Mouse (Mus musculus) lung, postnatal 0 days (tissue): Measurements from ENCODE around the gene March6. TPM values are rescaled to one million over a fixed set of nuclear protein-coding genes. Genes with fewer than 3 reads are reported as not detected.

Experiments
- ATAC-seq: fragments of 200-750 bp; cut with Nextera tagmentation; 2 replicates; pipeline ENCODE4 v1.8.0; 2017; ENCODE audit warnings: moderate library complexity
- DNase-seq: peaks from one replicate; pipeline ENCODE4 v3.0.0-alpha.2; 2016; ENCODE audit warnings: low spot score
- H3K27ac ChIP-seq: fragments of 300-500 bp; sonication (generic); 2 replicates; pipeline ENCODE4 v1.5.1; 2014; ENCODE audit warnings: antibody characterized with exemption, mild to moderate bottlenecking, low read length, mixed read lengths
- H3K27me3 ChIP-seq: fragments of 300-500 bp; sonication (generic); replicated peaks from 2 replicates; pipeline ENCODE4 v1.6.1; 2014; ENCODE audit warnings: low read length, mixed read lengths; ENCODE audit not compliant: insufficient read depth
- H3K36me3 ChIP-seq: fragments of 300-500 bp; sonication (generic); 2 replicates; pipeline ENCODE4 v1.6.1; 2014; ENCODE audit warnings: low read length, mixed read lengths; ENCODE audit not compliant: insufficient read depth
- H3K4me1 ChIP-seq: fragments of 300-500 bp; sonication (generic); 2 replicates; pipeline ENCODE4 v1.6.1; 2014; ENCODE audit warnings: antibody characterized with exemption, low read depth, low read length, mixed read lengths; ENCODE audit not compliant: insufficient read depth
- H3K4me2 ChIP-seq: fragments of 300-500 bp; sonication (generic); replicated peaks from 2 replicates; pipeline ENCODE4 v1.6.1; 2014; ENCODE audit warnings: low read depth, mild to moderate bottlenecking, low read length, moderate library complexity, mixed read lengths
- H3K4me3 ChIP-seq: fragments of 300-500 bp; sonication (generic); 2 replicates; pipeline ENCODE4 v1.5.1; 2014; ENCODE audit warnings: low read depth, low read length
- H3K9ac ChIP-seq: fragments of 300-500 bp; sonication (generic); replicated peaks from 2 replicates; pipeline ENCODE4 v1.6.1; 2014; ENCODE audit warnings: low read depth, mild to moderate bottlenecking
- H3K9me3 ChIP-seq: fragments of 300-500 bp; sonication (generic); 2 replicates; pipeline ENCODE4 v1.6.1; 2016; ENCODE audit warnings: low read length, mixed read lengths
- CTCF ChIP-seq: IDR thresholded peaks from 2 replicates; pipeline ENCODE4 v1.5.1; 2016; ENCODE audit warnings: antibody characterized with exemption, mild to moderate bottlenecking
- EP300 ChIP-seq: IDR thresholded peaks from 2 replicates; pipeline ENCODE4 v1.6.1; 2016; ENCODE audit warnings: antibody characterized with exemption, mild to moderate bottlenecking, control low read depth
- WGBS: fragments of 180-500 bp; shearing (Covaris S2); extraction: QIAGEN DNeasy Blood & Tissue Kit; methylation state at CpG from one replicate; pipeline ENCODE4 v1.1.7; 2014; 5-methylcytosine and 5-hydroxymethylcytosine counted together
- polyA plus RNA-seq: library from polyadenylated mRNA; unstranded; fragments of >200 nt; fragmentation: Nextera tagmentation; extraction: Ambion mirVana; gene quantifications from 2 replicates; pipeline ENCODE4 v1.2.1, GENCODE M21; 2015

The March6 gene
- polyA plus RNA-seq, 1 experiment from 2014 or later = 18.3 TPM

GRCm38 (mm10) chr15:31545058-31545457 lies 14.2 kb upstream of the March6 start:
- WGBS = 80% methylated on average over 1 of the region's 1 CpGs
- ATAC-seq = no peak

GRCm38 (mm10) chr15:31543246-31543645 lies 12.4 kb upstream of the March6 start:
- TF ChIP-seq CTCF (no peak), EP300 (no peak)
- Histone ChIP-seq H3K27ac (no peak overlapping the region), H3K4me2 (no peak overlapping the region), H3K4me3 (no peak overlapping the region), H3K9ac (no peak overlapping the region), H3K4me1 (no peaks in the 10 kb centered on the region), H3K27me3 (no peaks in the 10 kb centered on the region), H3K36me3 (no peaks in the 10 kb centered on the region), H3K9me3 (no peaks in the 10 kb centered on the region)
- ATAC-seq (peak; percentile 16; the same call in 1 of the 2 replicates), DNase-seq (no peak)
- 9% methylated on average over 3 of the region's 3 CpGs for WGBS

More at GRCm38 (mm10) chr15:31545058-31545457, 14.2 kb upstream of the March6 start:
- no peak overlapping the region for H3K4me3 ChIP-seq
- no peak overlapping the region for H3K27ac ChIP-seq
- TF ChIP-seq CTCF (no peak), EP300 (no peak)
- no peaks in the 10 kb centered on the region for H3K4me1 ChIP-seq
- DNase-seq = no peak
- H3K9me3 ChIP-seq = no peaks in the 10 kb centered on the region
- no peak overlapping the region for H3K4me2 ChIP-seq
- H3K9ac ChIP-seq = no peak overlapping the region
- no peaks in the 10 kb centered on the region for H3K27me3 ChIP-seq
- no peaks in the 10 kb centered on the region for H3K36me3 ChIP-seq

GRCm38 (mm10) chr15:31542013-31542958 lies 11.4 kb upstream of the March6 start:
- DNase-seq = peak; percentile 62
- H3K27ac ChIP-seq = peak overlapping the region; percentile 35; the same call in 1 of the 2 replicates
- H3K4me1 ChIP-seq = no peaks in the 10 kb centered on the region
- H3K9me3 ChIP-seq = no peaks in the 10 kb centered on the region
- peak; percentile 43; the same call in 1 of the 2 replicates for ATAC-seq
- no peak for TF ChIP-seq EP300
- H3K9ac ChIP-seq = no peak overlapping the region
- WGBS = 16% methylated on average over 10 of the region's 10 CpGs
- no peaks in the 10 kb centered on the region for H3K27me3 ChIP-seq
- no peaks in the 10 kb centered on the region for H3K36me3 ChIP-seq
- no peak overlapping the region for H3K4me2 ChIP-seq
- no peak overlapping the region for H3K4me3 ChIP-seq

- no peak overlapping the region for H3K4me2 ChIP-seq
- H3K9ac ChIP-seq = no peak overlapping the region
- no peaks in the 10 kb centered on the region for H3K36me3 ChIP-seq
- TF ChIP-seq CTCF (no peak), EP300 (no peak)
- ATAC-seq (no peak), DNase-seq (no peak)
- H3K27ac ChIP-seq = no peak overlapping the region
- H3K27me3 ChIP-seq = no peaks in the 10 kb centered on the region
- H3K4me3 ChIP-seq = no peak overlapping the region
- no peaks in the 10 kb centered on the region for H3K9me3 ChIP-seq
- 29% methylated on average over 1 of the region's 1 CpGs for WGBS
- H3K4me1 ChIP-seq = no peaks in the 10 kb centered on the region
Observed at GRCm38 (mm10) chr15:31540513-31540802, 9.6 kb upstream of the March6 start.

- Histone ChIP-seq H3K4me2 (no peak overlapping the region), H3K27me3 (no peaks in the 10 kb centered on the region), H3K4me3 (no peak overlapping the region), H3K9ac (no peak overlapping the region), H3K36me3 (no peaks in the 10 kb centered on the region), H3K27ac (no peak overlapping the region), H3K4me1 (no peaks in the 10 kb centered on the region), H3K9me3 (no peaks in the 10 kb centered on the region)
- ATAC-seq = no peak
- TF ChIP-seq EP300 (no peak), CTCF (no peak)
- 33% methylated on average over 9 of the region's 9 CpGs for WGBS
- DNase-seq = no peak
Observed at GRCm38 (mm10) chr15:31539643-31540512, 9.0 kb upstream of the March6 start.

- 91% methylated on average over 3 of the region's 3 CpGs for WGBS
- Histone ChIP-seq H3K4me2 (no peak overlapping the region), H3K9me3 (no peaks in the 10 kb centered on the region), H3K36me3 (no peaks in the 10 kb centered on the region), H3K27ac (no peak overlapping the region), H3K9ac (no peak overlapping the region), H3K27me3 (no peaks in the 10 kb centered on the region), H3K4me1 (no peaks in the 10 kb centered on the region), H3K4me3 (no peak overlapping the region)
- ATAC-seq = no peak
- no peak for DNase-seq
- TF ChIP-seq CTCF = no peak
Observed at GRCm38 (mm10) chr15:31538346-31538745, 7.5 kb upstream of the March6 start.
